ENCODE assay signal across 10 mouse cellular contexts in the genomic region with DNA sequence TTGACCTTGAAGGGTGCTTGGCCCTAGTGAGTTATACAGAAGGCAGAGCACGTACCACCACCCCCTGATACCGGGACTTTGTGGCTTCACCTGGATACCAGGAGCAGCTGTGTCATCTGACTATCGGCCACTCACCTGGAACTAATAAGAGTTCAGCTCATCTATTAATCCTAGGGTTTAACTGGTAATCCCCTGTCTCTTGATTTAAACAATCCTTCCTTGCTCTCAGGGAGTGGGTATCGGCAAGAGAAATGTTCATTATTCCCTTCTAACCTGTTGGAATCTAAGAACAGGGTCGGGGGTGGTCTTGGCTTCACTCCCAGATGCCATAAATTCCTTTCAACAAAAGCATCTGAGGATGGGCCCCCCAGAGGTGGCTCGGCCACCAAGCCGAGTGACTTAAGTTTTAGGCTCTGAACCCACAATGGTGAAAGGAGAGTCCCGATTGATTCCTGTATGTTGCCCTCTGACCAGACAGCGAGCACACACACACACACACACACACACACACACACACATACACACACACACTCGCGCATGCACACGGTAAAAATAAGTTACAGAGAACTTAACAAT. TPM values are rescaled to one million over a fixed set of nuclear protein-coding genes. Genes with fewer than 3 reads are reported as not detected.
DNase-seq lines count a peak whose midpoint lies in the region; ATAC-seq and TF ChIP-seq lines count a peak whose summit lies in the region.
"Had no signal": no experiment of that assay in that cellular context is flagged by ENCODE, and none has a peak within 500 bp of the region (broad histone marks: within the 10 kb centered on the region; RNA-seq: fewer than 3 reads in every experiment).

No protein-coding gene starts in this region.

- WGBS in lung, postnatal 0 days: 13% methylated on average over 12 of the region's 12 CpGs
- whole genome bisulfite sequencing in intestine, postnatal 0 days: 24% methylated on average over 12 of the region's 12 CpGs
- 15% methylated on average over 12 of the region's 12 CpGs for WGBS in stomach, embryonic 15.5 days

- no peak for DNase-seq in lung, postnatal 0 days (ENCODE audit: low spot score)
- DNase-seq in lung, postnatal 10 days: no peak
- DNase-seq in layer of hippocampus, adult 18-20 months (ENCODE audit: low spot score in 2 of 2): no peak
- DNase-seq: cerebellum, adult 11 months had no signal

- H3K27ac ChIP-seq in lung, postnatal 0 days (ENCODE audit: low read length): no peak overlapping the region
- no peak overlapping the region for H3K27ac ChIP-seq in embryonic fibroblast, embryonic 13.5 days (ENCODE audit: insufficient read depth, low read length)
- H3K27ac ChIP-seq in intestine, postnatal 0 days (ENCODE audit: low read depth, low read length): no peak overlapping the region
- no peak overlapping the region for H3K27ac ChIP-seq in stomach, embryonic 15.5 days
- H3K27ac ChIP-seq: left cerebral cortex, adult 2 months had no signal

- no peaks in the 10 kb centered on the region for H3K36me3 ChIP-seq in lung, postnatal 0 days (ENCODE audit: insufficient read depth, low read length)
- no peaks in the 10 kb centered on the region for H3K36me3 ChIP-seq in intestine, postnatal 0 days (ENCODE audit: control insufficient read depth, insufficient read depth)
- no peaks in the 10 kb centered on the region for H3K36me3 ChIP-seq in stomach, embryonic 15.5 days

- TF ChIP-seq EP300 in lung, postnatal 0 days (IDR thresholded peaks at IDR 0.05): no peak

- no peak for TF ChIP-seq POLR2A in embryonic fibroblast, embryonic 13.5 days (IDR thresholded peaks at IDR 0.05; ENCODE audit: low read depth, low read length)

- no peak overlapping the region for H3K4me3 ChIP-seq in lung, postnatal 0 days (ENCODE audit: low read depth, low read length)
- H3K4me3 ChIP-seq in embryonic fibroblast, embryonic 13.5 days (ENCODE audit: insufficient read depth, low read length): peak overlapping the region; percentile 72
- H3K4me3 ChIP-seq in intestine, postnatal 0 days (ENCODE audit: low read depth, low read length): no peak overlapping the region
- H3K4me3 ChIP-seq in stomach, embryonic 15.5 days (replicated peaks): peak overlapping the region; percentile 45; the same call in 1 of the 2 replicates
- H3K4me3 ChIP-seq: left cerebral cortex, adult 2 months had no signal

- H3K9ac ChIP-seq in lung, postnatal 0 days (replicated peaks; ENCODE audit: low read depth): no peak overlapping the region
- no peak overlapping the region for H3K9ac ChIP-seq in intestine, postnatal 0 days (ENCODE audit: low read depth, low read length)
- no peak overlapping the region for H3K9ac ChIP-seq in stomach, embryonic 15.5 days

- peaks cover 8% of the 10 kb centered on the region; the same call in 1 of the 2 replicates for H3K27me3 ChIP-seq in lung, postnatal 0 days (replicated peaks; ENCODE audit: insufficient read depth, low read length)
- H3K27me3 ChIP-seq in intestine, postnatal 0 days (replicated peaks; ENCODE audit: control insufficient read depth, insufficient read depth, low read length): peaks cover 10% of the 10 kb centered on the region; the same call in 1 of the 2 replicates
- H3K27me3 ChIP-seq in stomach, embryonic 15.5 days (replicated peaks): no peaks in the 10 kb centered on the region
- H3K27me3 ChIP-seq: Patski had no signal

- H3K9me3 ChIP-seq in lung, postnatal 0 days (ENCODE audit: low read length): no peaks in the 10 kb centered on the region
- H3K9me3 ChIP-seq in intestine, postnatal 0 days (ENCODE audit: control insufficient read depth): no peaks in the 10 kb centered on the region
- no peaks in the 10 kb centered on the region for H3K9me3 ChIP-seq in stomach, embryonic 15.5 days

- no peak for ATAC-seq in lung, postnatal 0 days
- no peak for ATAC-seq in intestine, postnatal 0 days
- ATAC-seq in stomach, embryonic 15.5 days (ENCODE audit: insufficient read depth, low FRiP score, low read depth): no peak
- ATAC-seq in frontal cortex, adult (ENCODE audit: low TSS enrichment): no peak

- peak overlapping the region; percentile 58 for H3K4me2 ChIP-seq in lung, postnatal 0 days (replicated peaks; ENCODE audit: low read depth, low read length)
- peak overlapping the region; percentile 57; the same call in 1 of the 2 replicates for H3K4me2 ChIP-seq in intestine, postnatal 0 days (replicated peaks; ENCODE audit: low read depth)
- peak overlapping the region; percentile 61; the same call in 1 of the 2 replicates for H3K4me2 ChIP-seq in stomach, embryonic 15.5 days

- no peaks in the 10 kb centered on the region for H3K4me1 ChIP-seq in lung, postnatal 0 days (ENCODE audit: insufficient read depth, low read depth, low read length)
- H3K4me1 ChIP-seq in embryonic fibroblast, embryonic 13.5 days (ENCODE audit: control insufficient read depth, insufficient read depth, low read length): peaks cover 12% of the 10 kb centered on the region
- no peaks in the 10 kb centered on the region for H3K4me1 ChIP-seq in intestine, postnatal 0 days (replicated peaks; ENCODE audit: control insufficient read depth, insufficient read depth, low read length)
- H3K4me1 ChIP-seq in stomach, embryonic 15.5 days: no peaks in the 10 kb centered on the region; the same call in 1 of the 2 replicates

- no peak for TF ChIP-seq CTCF in lung, postnatal 0 days (IDR thresholded peaks at IDR 0.05)
- no peak for TF ChIP-seq CTCF in embryonic fibroblast, embryonic 13.5 days (IDR thresholded peaks at IDR 0.05; ENCODE audit: borderline replicate concordance, insufficient read depth, low read length)
- no peak for TF ChIP-seq CTCF in intestine, postnatal 0 days (IDR thresholded peaks at IDR 0.05; ENCODE audit: low read depth)

RNA-seq across cellular contexts. Expression of a gene that starts 0.8 kb away (rescaled TPM):
- 118 and 142 TPM in 2 replicates for polyA plus RNA-seq in lung, postnatal 0 days (2015; fragmentation: Nextera tagmentation; extraction: Ambion mirVana)
- polyA plus RNA-seq in embryonic fibroblast, embryonic 13.5 days (2011; ENCODE audit: insufficient read length, low read depth, missing spikeins): 163 and 184 TPM in 2 replicates
- polyA plus RNA-seq in intestine, postnatal 0 days (2015; fragmentation: Nextera tagmentation; extraction: Ambion mirVana): 18.1 and 18.5 TPM in 2 replicates
- polyA plus RNA-seq in stomach, embryonic 15.5 days (2015; fragmentation: Nextera tagmentation; extraction: Ambion mirVana): 27.4 and 29.7 TPM in 2 replicates
- total RNA-seq in layer of hippocampus, adult 18-20 months (2021): 10 to 100 TPM; 18.9 to 20.0 TPM

RNA-seq across cellular contexts. Expression of a gene that starts 49.4 kb away (rescaled TPM):
- polyA plus RNA-seq in lung, postnatal 0 days (2015; fragmentation: Nextera tagmentation; extraction: Ambion mirVana): not detected in 2 replicates
- not detected in 2 replicates for polyA plus RNA-seq in embryonic fibroblast, embryonic 13.5 days (2011; ENCODE audit: insufficient read length, low read depth, missing spikeins)
- polyA plus RNA-seq in intestine, postnatal 0 days (2015; fragmentation: Nextera tagmentation; extraction: Ambion mirVana): not detected in 2 replicates
- 0.18 TPM in 1 of 2 replicates, not detected in the other for polyA plus RNA-seq in stomach, embryonic 15.5 days (2015; fragmentation: Nextera tagmentation; extraction: Ambion mirVana)
- total RNA-seq in layer of hippocampus, adult 18-20 months (2021): 1 to 10 TPM in 1 of 2 experiments, under 1 TPM in 1; 0.58 to 1.3 TPM
- polyA plus RNA-seq: Patski had no signal

Comparison
In these comparisons a context has a peak if more than half of its experiments do, and no peak if none do; other contexts are left out.
1. H3K4me3 ChIP-seq: peak in embryonic fibroblast, embryonic 13.5 days (single experiment) and stomach, embryonic 15.5 days (single experiment); none in lung, postnatal 0 days (single experiment) and intestine, postnatal 0 days (single experiment).
2. Peak in every context shown above with its lines, with median percentiles within 50 percentile points of each other: H3K4me2 ChIP-seq.